Mouse (Mus musculus) ES-E14 (cell line): Measurements from ENCODE around the gene Lyve1. TPM values are rescaled to one million over a fixed set of nuclear protein-coding genes. Genes with fewer than 3 reads are reported as not detected.
"Not testable (repeated sequence)": the region's sequence is repeated elsewhere in the genome, so short reads cannot be mapped to it uniquely, and the experiment has no call there.

Experiments used
- DNase-seq: peaks from one replicate; pipeline ENCODE4 v3.0.0-alpha.2; 2013; ENCODE audit warnings: low read depth, low spot score
- H3K27ac ChIP-seq: 2 replicates; pipeline ENCODE4 v1.5.1; 2012; ENCODE audit warnings: low read depth, mild to moderate bottlenecking, low read length, moderate library complexity, mixed read lengths; ENCODE audit not compliant: poor library complexity, insufficient read depth, severe bottlenecking
- H3K36me3 ChIP-seq: 2 replicates; pipeline ENCODE4 v1.6.1; 2012; ENCODE audit warnings: mild to moderate bottlenecking, low read length, moderate library complexity, mixed read lengths; ENCODE audit not compliant: control insufficient read depth, poor library complexity, insufficient read depth, severe bottlenecking
- H3K4me1 ChIP-seq, 2 experiments: fragments of 150-350 bp in 1 of 2; sonication (generic) in 1 of 2; 2 replicates each; pipeline ENCODE4 v1.6.1; 2012; ENCODE audit warnings: low read length in 2 of 2, mild to moderate bottlenecking in 1 of 2, mixed read lengths in 1 of 2; ENCODE audit not compliant: control insufficient read depth in 2 of 2, insufficient read depth in 2 of 2, poor library complexity in 1 of 2
- H3K4me3 ChIP-seq, 2 experiments: fragments of 150-350 bp in 1 of 2; sonication (generic) in 1 of 2; 2 replicates each; pipeline ENCODE4 v1.5.1; 2012; ENCODE audit warnings: low read length in 2 of 2, low read depth in 1 of 2, mild to moderate bottlenecking in 1 of 2, mixed read lengths in 1 of 2; ENCODE audit not compliant: insufficient read depth in 1 of 2, poor library complexity in 1 of 2, severe bottlenecking in 1 of 2
- H3K9ac ChIP-seq: 2 replicates; pipeline ENCODE4 v1.6.1; 2012; ENCODE audit warnings: low read depth, mild to moderate bottlenecking, low read length, mixed read lengths; ENCODE audit not compliant: poor library complexity, insufficient read depth, severe bottlenecking
- H3K9me3 ChIP-seq: fragments of 150-350 bp; sonication (generic); 2 replicates; pipeline ENCODE4 v1.6.1; 2012; ENCODE audit warnings: low read depth, mild to moderate bottlenecking, low read length; ENCODE audit not compliant: control insufficient read depth, insufficient read depth
- CHD2 ChIP-seq: IDR thresholded peaks from 2 replicates; pipeline ENCODE4 v1.6.1; 2014; ENCODE audit warnings: mild to moderate bottlenecking, low read depth, low read length, inconsistent platforms
- HCFC1 ChIP-seq: IDR thresholded peaks from 2 replicates; pipeline ENCODE4 v1.6.1; 2012; ENCODE audit warnings: low read length, inconsistent platforms, borderline replicate concordance; ENCODE audit not compliant: insufficient read depth
- MAFK ChIP-seq: IDR thresholded peaks from 2 replicates; pipeline ENCODE4 v1.6.1; 2014; ENCODE audit warnings: mild to moderate bottlenecking, low read depth, low read length, inconsistent platforms; ENCODE audit not compliant: insufficient read depth
- ZC3H11A ChIP-seq: IDR thresholded peaks from 2 replicates; pipeline ENCODE4 v1.6.1; 2012; ENCODE audit warnings: low read depth, mild to moderate bottlenecking, inconsistent platforms, low read length, borderline replicate concordance
- ZNF384 ChIP-seq: IDR thresholded peaks from 2 replicates; pipeline ENCODE4 v1.6.1; 2012; ENCODE audit warnings: low read depth, low read length, inconsistent platforms
- in situ Hi-C, 2 experiments: fragments of 600-800 bp; cut with MboI; formaldehyde crosslinking; loops; one replicate each; pipeline ENCODE4 v1.15.1; 2025; ENCODE audit warnings: low sequenced_read_pairs in 2 of 2, inconsistent platforms in 1 of 2; ENCODE audit not compliant: unreplicated experiment in 2 of 2
- total RNA-seq: library from RNA; depleted of rRNA; stranded (reverse); fragments of 300-350 nt; gene quantifications from 2 replicates; pipeline ENCODE4 v1.2.3, GENCODE M21; 2012

Lyve1 gene
- total RNA-seq, 1 experiment, result not detected

DNA sequence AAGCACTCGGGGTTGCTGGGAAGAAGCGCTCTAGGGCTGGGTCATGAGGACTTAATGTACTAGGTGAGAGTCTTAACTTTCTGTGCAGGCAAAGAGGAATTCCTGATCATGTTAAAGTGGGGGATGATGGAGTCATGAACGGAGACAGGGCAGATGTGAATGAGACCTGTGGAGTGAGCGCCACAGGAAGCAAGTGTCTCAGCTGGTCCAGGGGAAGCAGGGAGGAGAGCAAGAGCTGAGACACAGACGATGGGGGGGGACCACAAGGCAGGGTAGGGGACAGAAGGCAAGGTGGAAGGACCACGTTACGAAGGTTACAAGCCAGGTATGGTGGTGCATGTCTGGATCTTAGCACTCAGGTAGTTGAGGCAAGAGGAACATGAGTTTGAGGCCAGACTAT, 33.4 kb upstream of the Lyve1 start:
- Histone ChIP-seq H3K4me1 (no peaks in the 10 kb centered on the region), H3K27ac (no peak overlapping the region), H3K4me3 (no peak overlapping the region), H3K9ac (no peak overlapping the region), H3K36me3 (no peaks in the 10 kb centered on the region), H3K9me3 (no peaks in the 10 kb centered on the region)
- in situ Hi-C loops, result no loop called here
- no peak for DNase-seq
- TF ChIP-seq ZC3H11A (no peak), MAFK (no peak), CHD2 (no peak), ZNF384 (no peak), HCFC1 (no peak)

DNA sequence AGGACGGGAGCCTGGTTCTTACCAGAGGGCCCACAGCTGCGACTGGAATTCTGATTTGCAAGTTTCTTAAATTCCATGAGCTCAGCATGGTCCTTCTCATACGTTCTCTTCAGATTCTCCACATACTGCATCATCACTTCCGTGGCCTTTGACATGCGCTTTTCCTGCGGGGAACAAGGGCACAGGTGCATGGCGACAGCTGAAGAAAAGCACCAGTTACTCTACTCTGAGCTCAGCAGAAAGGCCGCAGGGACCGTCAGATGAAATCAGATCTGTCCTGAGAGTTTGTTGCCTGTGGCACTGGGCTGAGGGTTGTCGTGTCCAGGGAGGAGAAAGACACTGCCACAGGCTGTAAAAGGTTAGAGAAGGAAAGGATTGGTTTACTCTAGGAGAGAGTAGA, 32.7 kb upstream of the Lyve1 start:
- H3K9me3 ChIP-seq, H3K4me3 ChIP-seq, H3K27ac ChIP-seq, H3K9ac ChIP-seq, DNase-seq, in situ Hi-C loops, H3K4me1 ChIP-seq, H3K36me3 ChIP-seq: not testable (repeated sequence)

DNA sequence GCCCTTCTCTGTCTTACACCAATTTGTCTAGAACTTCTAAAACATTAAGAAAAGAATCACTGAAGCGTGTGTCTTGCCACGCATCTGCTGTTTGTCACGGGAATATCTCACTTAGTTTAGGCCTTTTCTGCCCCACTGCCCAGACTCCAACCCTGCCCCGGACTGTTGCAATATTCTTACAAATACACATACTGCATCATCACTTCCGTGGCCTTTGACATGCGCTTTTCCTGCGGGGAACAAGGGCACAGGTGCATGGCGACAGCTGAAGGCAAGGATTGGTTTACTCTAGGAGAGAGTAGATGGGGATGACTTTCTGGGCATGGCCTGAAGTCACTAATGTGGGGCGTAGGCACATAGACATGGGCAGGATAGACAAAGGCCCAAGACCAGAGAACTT, 31.6 kb upstream of the Lyve1 start:
- H3K27ac ChIP-seq, result no peak overlapping the region
- H3K9me3 ChIP-seq, result no peaks in the 10 kb centered on the region
- in situ Hi-C loops, result no loop called here
- H3K36me3 ChIP-seq, result no peaks in the 10 kb centered on the region
- no peaks in the 10 kb centered on the region for H3K4me1 ChIP-seq
- H3K4me3 ChIP-seq, result no peak overlapping the region
- no peak overlapping the region for H3K9ac ChIP-seq
- DNase-seq, result no peak
- no peak for TF ChIP-seq HCFC1
- no peak for TF ChIP-seq ZNF384
- no peak for TF ChIP-seq MAFK
- TF ChIP-seq ZC3H11A, result no peak
- no peak for TF ChIP-seq CHD2

DNA sequence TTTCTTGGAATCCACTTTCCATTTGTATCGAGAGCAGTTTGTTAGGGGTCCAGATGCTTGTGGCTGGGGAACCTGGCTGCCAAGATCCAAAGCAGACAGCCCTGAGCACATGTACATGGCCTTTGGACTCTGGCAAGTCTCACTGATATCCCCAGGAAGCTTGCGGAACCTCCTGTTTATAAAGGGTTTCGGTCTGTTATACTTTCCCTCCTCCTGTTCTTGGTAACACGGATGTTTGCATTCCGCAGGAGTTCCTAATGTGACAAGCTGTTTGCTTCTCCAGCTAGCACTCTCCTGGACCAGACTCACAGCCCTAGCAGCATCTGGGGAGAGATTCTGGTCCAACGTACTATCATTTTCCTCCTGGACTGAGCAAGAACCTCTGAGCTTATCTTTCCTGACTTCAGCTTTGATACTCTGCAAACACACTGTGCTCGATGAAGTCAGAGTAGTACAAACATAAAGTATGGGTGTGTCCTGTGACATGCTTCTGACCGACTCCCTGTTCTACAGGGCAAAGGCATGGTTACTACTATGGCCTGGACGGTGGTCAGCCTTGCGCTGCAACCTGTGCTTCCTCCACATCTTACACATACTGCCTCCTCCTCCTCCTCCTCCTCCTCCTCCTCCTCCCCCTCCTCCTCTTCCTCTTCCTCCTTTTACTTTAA, 31.0 kb upstream of the Lyve1 start:
- in situ Hi-C loops, result no loop called here
- no peak for DNase-seq
- TF ChIP-seq ZC3H11A, result no peak
- TF ChIP-seq ZNF384, result no peak
- no peak for TF ChIP-seq CHD2
- no peak for TF ChIP-seq MAFK
- TF ChIP-seq HCFC1, result no peak
- no peak overlapping the region for H3K4me3 ChIP-seq
- no peaks in the 10 kb centered on the region for H3K4me1 ChIP-seq
- no peaks in the 10 kb centered on the region for H3K36me3 ChIP-seq
- H3K9me3 ChIP-seq, result no peaks in the 10 kb centered on the region
- no peak overlapping the region for H3K9ac ChIP-seq
- H3K27ac ChIP-seq, result no peak overlapping the region

DNA sequence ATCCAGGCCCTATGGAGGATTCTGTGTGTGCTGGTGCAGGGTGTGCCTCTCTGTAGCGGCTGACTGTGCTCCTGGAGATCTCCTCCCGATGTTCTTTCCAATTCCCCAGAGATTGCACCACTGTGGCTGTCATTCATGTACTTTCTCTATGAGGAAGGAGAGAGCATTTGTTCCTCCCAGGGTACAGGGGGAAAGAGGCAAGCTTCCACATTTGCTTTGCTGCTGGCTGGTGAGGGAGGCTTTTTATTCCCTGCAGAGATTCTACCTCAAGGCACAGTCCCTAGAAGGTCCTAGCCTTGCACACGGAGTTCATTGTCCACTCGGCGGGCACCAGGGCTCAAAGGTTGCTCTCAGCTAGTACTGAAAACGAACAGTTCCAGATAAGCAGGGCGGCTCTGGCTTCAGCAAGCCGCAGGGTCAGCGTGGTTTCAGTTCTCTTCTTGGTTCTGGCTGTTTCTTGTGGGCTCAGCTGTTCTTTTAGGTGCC, 28.5 kb upstream of the Lyve1 start:
- Histone ChIP-seq H3K4me1 (no peaks in the 10 kb centered on the region), H3K36me3 (no peaks in the 10 kb centered on the region), H3K4me3 (no peak overlapping the region), H3K27ac (no peak overlapping the region), H3K9me3 (no peaks in the 10 kb centered on the region), H3K9ac (no peak overlapping the region)
- TF ChIP-seq ZC3H11A (no peak), MAFK (no peak), ZNF384 (no peak), CHD2 (no peak), HCFC1 (no peak)
- in situ Hi-C loops, result no loop called here
- DNase-seq, result no peak
